Mouse (Mus musculus) kidney, embryonic 16.5 days (tissue): Measurements from ENCODE around the gene Hdac4. TPM values are rescaled to one million over a fixed set of nuclear protein-coding genes. Genes with fewer than 3 reads are reported as not detected.

Experiments
- ATAC-seq: fragments of 200-750 bp; cut with Nextera tagmentation; 2 replicates; pipeline ENCODE4 v1.8.0; 2017; ENCODE audit warnings: moderate TSS enrichment; ENCODE audit not compliant: low FRiP score, low TSS enrichment
- H3K27ac ChIP-seq: fragments of 300-500 bp; sonication (generic); 2 replicates; pipeline ENCODE4 v1.5.1; 2014; ENCODE audit warnings: low read length
- H3K27me3 ChIP-seq: fragments of 300-500 bp; sonication (generic); 2 replicates; pipeline ENCODE4 v1.6.1; 2014; ENCODE audit warnings: low read length, control low read depth, mixed read lengths; ENCODE audit not compliant: insufficient read depth
- H3K36me3 ChIP-seq: fragments of 300-500 bp; sonication (generic); 2 replicates; pipeline ENCODE4 v1.6.1; 2014; ENCODE audit warnings: low read length, control low read depth, mixed read lengths; ENCODE audit not compliant: insufficient read depth
- H3K4me1 ChIP-seq: fragments of 300-500 bp; sonication (generic); 2 replicates; pipeline ENCODE4 v1.6.1; 2014; ENCODE audit warnings: low read length, control low read depth, mixed read lengths; ENCODE audit not compliant: insufficient read depth
- H3K4me2 ChIP-seq: fragments of 300-500 bp; sonication (generic); replicated peaks from 2 replicates; pipeline ENCODE4 v1.6.1; 2014; ENCODE audit warnings: low read depth, low read length
- H3K4me3 ChIP-seq: fragments of 300-500 bp; sonication (generic); 2 replicates; pipeline ENCODE4 v1.5.1; 2014; ENCODE audit warnings: mild to moderate bottlenecking, low read length
- H3K9ac ChIP-seq: fragments of 300-500 bp; sonication (generic); replicated peaks from 2 replicates; pipeline ENCODE4 v1.6.1; 2014; ENCODE audit warnings: low read length
- H3K9me3 ChIP-seq: fragments of 300-500 bp; sonication (generic); 2 replicates; pipeline ENCODE4 v1.6.1; 2016; ENCODE audit warnings: low read length, control low read depth
- WGBS: fragments of 180-500 bp; shearing (Covaris S2); extraction: QIAGEN DNeasy Blood & Tissue Kit; methylation state at CpG from one replicate; pipeline ENCODE4 v1.1.7; 2014; 5-methylcytosine and 5-hydroxymethylcytosine counted together
- polyA plus RNA-seq: library from polyadenylated mRNA; unstranded; fragments of >200 nt; fragmentation: Nextera tagmentation; extraction: Ambion mirVana; gene quantifications from 2 replicates; pipeline ENCODE4 v1.2.1, GENCODE M21; 2015

Hdac4 gene
- polyA plus RNA-seq, 1 experiment from 2014 or later = 17.7 TPM

GRCm38 (mm10) chr1:92168900-92169775 is 26.4 kb downstream of the Hdac4 start:
- H3K4me2 ChIP-seq = no peak overlapping the region
- no peak overlapping the region for H3K27ac ChIP-seq
- WGBS = 82% methylated on average over 4 of the region's 4 CpGs
- H3K4me3 ChIP-seq = no peak overlapping the region
- H3K9me3 ChIP-seq = no peaks in the 10 kb centered on the region
- no peaks in the 10 kb centered on the region for H3K27me3 ChIP-seq
- H3K4me1 ChIP-seq = peaks cover 14% of the 10 kb centered on the region
- ATAC-seq = no peak
- H3K9ac ChIP-seq = no peak overlapping the region
- no peaks in the 10 kb centered on the region for H3K36me3 ChIP-seq

- no peak overlapping the region for H3K27ac ChIP-seq
- ATAC-seq = no peak
- H3K4me2 ChIP-seq = no peak overlapping the region
- no peaks in the 10 kb centered on the region for H3K9me3 ChIP-seq
- no peaks in the 10 kb centered on the region for H3K4me1 ChIP-seq
- 97% methylated on average over 1 of the region's 1 CpGs for WGBS
- H3K4me3 ChIP-seq = no peak overlapping the region
- no peak overlapping the region for H3K9ac ChIP-seq
- no peaks in the 10 kb centered on the region for H3K36me3 ChIP-seq
- H3K27me3 ChIP-seq = no peaks in the 10 kb centered on the region
These were observed 31.6 kb downstream of the Hdac4 start for GRCm38 (mm10) chr1:92163932-92164331.

- ATAC-seq = no peak
- Histone ChIP-seq H3K27me3 (no peaks in the 10 kb centered on the region), H3K9me3 (no peaks in the 10 kb centered on the region), H3K4me1 (no peaks in the 10 kb centered on the region), H3K4me3 (no peak overlapping the region), H3K9ac (no peak overlapping the region), H3K36me3 (no peaks in the 10 kb centered on the region), H3K4me2 (no peak overlapping the region), H3K27ac (no peak overlapping the region)
- 78% methylated on average over 4 of the region's 4 CpGs for WGBS
These were observed 35.7 kb downstream of the Hdac4 start for GRCm38 (mm10) chr1:92159804-92160203.

- ATAC-seq = no peak
- no peaks in the 10 kb centered on the region for H3K9me3 ChIP-seq
- H3K27me3 ChIP-seq = no peaks in the 10 kb centered on the region
- H3K4me3 ChIP-seq = no peak overlapping the region
- H3K36me3 ChIP-seq = no peaks in the 10 kb centered on the region
- 84% methylated on average over 1 of the region's 1 CpGs for WGBS
- H3K27ac ChIP-seq = no peak overlapping the region
- 0 out of 2 replicates have a peak, but pooled peaks cover 2% of the 10 kb centered on the region for H3K4me1 ChIP-seq
- H3K9ac ChIP-seq = no peak overlapping the region
- no peak overlapping the region for H3K4me2 ChIP-seq
These were observed 45.3 kb downstream of the Hdac4 start for GRCm38 (mm10) chr1:92150201-92150600.

GRCm38 (mm10) chr1:92148527-92148926 is 47.0 kb downstream of the Hdac4 start:
- Histone ChIP-seq H3K27me3 (no peaks in the 10 kb centered on the region), H3K9me3 (no peaks in the 10 kb centered on the region), H3K4me3 (no peak overlapping the region), H3K4me2 (no peak overlapping the region), H3K4me1 (peaks cover 14% of the 10 kb centered on the region), H3K27ac (no peak overlapping the region), H3K36me3 (no peaks in the 10 kb centered on the region), H3K9ac (no peak overlapping the region)
- no peak for ATAC-seq
- 90% methylated on average over 1 of the region's 1 CpGs for WGBS

- WGBS = 53% methylated on average over 6 of the region's 6 CpGs
- no peak overlapping the region for H3K27ac ChIP-seq
- ATAC-seq = no peak
These were observed 50.5 kb downstream of the Hdac4 start for GRCm38 (mm10) chr1:92144868-92145534.

GRCm38 (mm10) chr1:92143331-92143895 is 52.1 kb downstream of the Hdac4 start:
- Histone ChIP-seq H3K27me3 (no peaks in the 10 kb centered on the region), H3K4me1 (peaks cover 14% of the 10 kb centered on the region), H3K9ac (no peak overlapping the region), H3K9me3 (no peaks in the 10 kb centered on the region), H3K36me3 (no peaks in the 10 kb centered on the region), H3K4me3 (no peak overlapping the region), H3K27ac (no peak overlapping the region), H3K4me2 (no peak overlapping the region)
- no peak for ATAC-seq
- 74% methylated on average over 6 of the region's 6 CpGs for WGBS

More at GRCm38 (mm10) chr1:92144868-92145534, 50.5 kb downstream of the Hdac4 start:
- H3K9me3 ChIP-seq = no peaks in the 10 kb centered on the region
- no peak overlapping the region for H3K4me2 ChIP-seq
- no peaks in the 10 kb centered on the region for H3K27me3 ChIP-seq
- no peaks in the 10 kb centered on the region for H3K36me3 ChIP-seq
- H3K4me3 ChIP-seq = no peak overlapping the region
- H3K9ac ChIP-seq = no peak overlapping the region
- H3K4me1 ChIP-seq = peaks cover 14% of the 10 kb centered on the region

- no peak for ATAC-seq
- H3K27me3 ChIP-seq = no peaks in the 10 kb centered on the region
- no peak overlapping the region for H3K4me3 ChIP-seq
- no peak overlapping the region for H3K4me2 ChIP-seq
- H3K9ac ChIP-seq = no peak overlapping the region
- no peaks in the 10 kb centered on the region for H3K36me3 ChIP-seq
- H3K4me1 ChIP-seq = peaks cover 14% of the 10 kb centered on the region
- no peak overlapping the region for H3K27ac ChIP-seq
- 78% methylated on average over 4 of the region's 4 CpGs for WGBS
- no peaks in the 10 kb centered on the region for H3K9me3 ChIP-seq
These were observed 52.7 kb downstream of the Hdac4 start for GRCm38 (mm10) chr1:92142793-92143192.

- ATAC-seq = no peak
- no peaks in the 10 kb centered on the region for H3K27me3 ChIP-seq
- H3K27ac ChIP-seq = no peak overlapping the region
- H3K9me3 ChIP-seq = no peaks in the 10 kb centered on the region
- H3K4me3 ChIP-seq = no peak overlapping the region
- no peak overlapping the region for H3K4me2 ChIP-seq
- H3K4me1 ChIP-seq = 0 out of 2 replicates have a peak, but pooled peaks cover 5% of the 10 kb centered on the region
- H3K36me3 ChIP-seq = no peaks in the 10 kb centered on the region
- no peak overlapping the region for H3K9ac ChIP-seq
- WGBS = 90% methylated on average over 4 of the region's 4 CpGs
These were observed 56.5 kb downstream of the Hdac4 start for GRCm38 (mm10) chr1:92139001-92139400.
